Mouse (Mus musculus) liver, embryonic 14.5 days (tissue): ENCODE results near the gene Timm44. TPM values are rescaled to one million over a fixed set of nuclear protein-coding genes. Genes with fewer than 3 reads are reported as not detected.

Experiments
- ATAC-seq: fragments of 200-750 bp; cut with Nextera tagmentation; 2 replicates; pipeline ENCODE4 v1.8.0; 2017; ENCODE audit warnings: moderate number of reproducible peaks, mild to moderate bottlenecking, moderate library complexity; ENCODE audit not compliant: insufficient read depth
- DNase-seq, 3 experiments: peaks; one replicate each; pipeline ENCODE4 v3.0.0-alpha.2; 2012 to 2013; ENCODE audit warnings: low read depth in 3 of 3, low spot score in 3 of 3
- H3K27ac ChIP-seq: fragments of 300-500 bp; sonication (generic); 2 replicates; pipeline ENCODE4 v1.5.1; 2014; ENCODE audit warnings: moderate library complexity, mild to moderate bottlenecking, control low read depth, inconsistent platforms
- H3K27me3 ChIP-seq: fragments of 300-500 bp; sonication (generic); 2 replicates; pipeline ENCODE4 v1.6.1; 2014; ENCODE audit warnings: mild to moderate bottlenecking, low read length, moderate library complexity; ENCODE audit not compliant: control insufficient read depth, insufficient read depth
- H3K36me3 ChIP-seq: fragments of 300-500 bp; sonication (generic); replicated peaks from 2 replicates; pipeline ENCODE4 v1.6.1; 2014; ENCODE audit warnings: low read depth; ENCODE audit not compliant: control insufficient read depth, insufficient read depth
- H3K4me1 ChIP-seq, 2 experiments: fragments of 200-500 bp in 1 of 2; fragments of 300-500 bp in 1 of 2; sonication (generic) in 1 of 2; replicated peaks; 2 replicates each; pipeline ENCODE4 v1.6.1; 2012 to 2014; ENCODE audit warnings: antibody characterized with exemption in 1 of 2, inconsistent platforms in 1 of 2, low read length in 1 of 2; ENCODE audit not compliant: control insufficient read depth in 2 of 2, insufficient read depth in 2 of 2
- H3K4me2 ChIP-seq: fragments of 300-500 bp; sonication (generic); 2 replicates; pipeline ENCODE4 v1.6.1; 2014; ENCODE audit warnings: low read depth, mild to moderate bottlenecking, control low read depth, moderate library complexity
- H3K4me3 ChIP-seq, 2 experiments: fragments of 200-500 bp in 1 of 2; fragments of 300-500 bp in 1 of 2; sonication (generic) in 1 of 2; 2 replicates each; pipeline ENCODE4 v1.5.1; 2012 to 2014; ENCODE audit warnings: low read depth in 2 of 2, low read length in 2 of 2, mild to moderate bottlenecking in 2 of 2, control low read depth in 1 of 2, inconsistent platforms in 1 of 2, moderate library complexity in 1 of 2; ENCODE audit not compliant: insufficient read depth in 1 of 2
- H3K9ac ChIP-seq: fragments of 300-500 bp; sonication (generic); replicated peaks from 2 replicates; pipeline ENCODE4 v1.6.1; 2014; ENCODE audit warnings: mild to moderate bottlenecking, control low read depth, moderate library complexity
- H3K9me3 ChIP-seq: fragments of 300-500 bp; sonication (generic); 2 replicates; pipeline ENCODE4 v1.6.1; 2016; ENCODE audit warnings: low read length, mixed read lengths; ENCODE audit not compliant: control insufficient read depth
- CTCF ChIP-seq: IDR thresholded peaks from 2 replicates; pipeline ENCODE4 v1.5.1; 2016; ENCODE audit warnings: antibody characterized with exemption, low read depth, control low read depth
- EP300 ChIP-seq: IDR thresholded peaks from 2 replicates; pipeline ENCODE4 v1.6.1; 2016; ENCODE audit warnings: antibody characterized with exemption, low read depth
- WGBS: fragments of 180-500 bp; shearing (Covaris S2); extraction: QIAGEN DNeasy Blood & Tissue Kit; methylation state at CpG from one replicate; pipeline ENCODE4 v1.1.7; 2014; ENCODE audit not compliant: insufficient replicate concordance; 5-methylcytosine and 5-hydroxymethylcytosine counted together
- polyA plus RNA-seq, 2 experiments: library from polyadenylated mRNA; depleted of rRNA in 1 of 2; stranded (reverse) in 1 of 2; unstranded in 1 of 2; fragments of >200 nt; fragmentation: Nextera tagmentation in 1 of 2; extraction: Ambion mirVana in 1 of 2; gene quantifications; 2 replicates each; pipeline versions ENCODE4 v1.2.1 to v1.2.3; 2012 to 2014

The Timm44 gene
- polyA plus RNA-seq, 2 experiments: 38.5 to 41.3 TPM

DNA sequence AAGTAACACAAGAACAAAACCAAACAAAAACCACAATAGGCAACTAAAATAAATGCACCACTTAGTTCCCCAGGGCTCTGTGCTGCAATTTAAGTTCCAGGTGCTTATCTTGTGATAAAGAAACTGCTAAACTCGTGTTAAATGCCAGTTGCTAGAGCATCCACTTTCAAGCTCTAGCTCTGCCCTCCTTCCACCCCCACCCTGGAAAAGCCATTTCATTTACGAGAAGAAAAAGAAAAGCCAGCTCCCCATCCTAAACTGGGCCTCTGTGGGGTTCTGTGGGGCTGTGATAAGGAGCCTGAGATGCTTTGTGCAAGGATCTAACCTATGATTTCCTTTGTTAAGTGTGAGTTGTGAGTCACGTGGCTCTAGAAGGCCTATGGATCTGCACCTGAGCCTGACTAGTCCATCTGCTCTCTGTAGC is 28.4 kb upstream of the Timm44 start:
- WGBS: 14% methylated on average over 3 of the region's 3 CpGs
- no peaks in the 10 kb centered on the region for H3K9me3 ChIP-seq
- peaks cover 68% of the 10 kb centered on the region for H3K36me3 ChIP-seq
- no peak overlapping the region for H3K4me3 ChIP-seq
- peak overlapping the region; percentile 14; the same call in 1 of the 2 replicates for H3K27ac ChIP-seq
- peak in 2 of 3 experiments; percentile 47 to 49 for DNase-seq
- no peaks in the 10 kb centered on the region for H3K27me3 ChIP-seq
- TF ChIP-seq CTCF (no peak), EP300 (peak; percentile 61)
- peaks cover 4 to 10% of the 10 kb centered on the region in 2 experiments for H3K4me1 ChIP-seq
- peak; percentile 91 for ATAC-seq
- H3K4me2 ChIP-seq: peak overlapping the region; percentile 15; the same call in 1 of the 2 replicates
- no peak overlapping the region for H3K9ac ChIP-seq

DNA sequence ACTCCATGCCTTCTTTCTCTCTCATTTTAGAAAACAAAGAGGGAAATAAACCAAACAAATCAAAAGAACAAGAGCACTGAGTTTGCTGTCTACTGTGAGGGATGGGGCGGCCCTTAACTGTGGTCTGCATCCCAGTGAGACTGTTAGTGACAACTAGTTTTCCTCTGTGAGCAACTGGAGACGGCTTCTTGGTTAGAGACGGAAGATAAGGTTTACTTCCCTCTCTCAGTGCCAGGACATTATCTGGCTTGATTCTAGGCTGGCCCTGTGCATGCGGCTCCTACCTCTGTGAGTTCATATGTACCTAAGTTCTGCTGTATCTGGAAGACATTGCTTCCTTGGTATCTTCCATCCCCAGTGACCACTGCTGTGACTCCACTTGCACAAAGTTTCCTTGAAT is 22.1 kb upstream of the Timm44 start:
- no peak overlapping the region for H3K4me2 ChIP-seq
- 56% methylated on average over 4 of the region's 4 CpGs for WGBS
- H3K9ac ChIP-seq: no peak overlapping the region
- TF ChIP-seq EP300 (no peak), CTCF (no peak)
- H3K36me3 ChIP-seq: peaks cover 70% of the 10 kb centered on the region
- ATAC-seq: no peak
- no peak overlapping the region for H3K4me3 ChIP-seq
- no peaks in the 10 kb centered on the region for H3K4me1 ChIP-seq
- DNase-seq: no peak
- no peak overlapping the region for H3K27ac ChIP-seq
- H3K9me3 ChIP-seq: no peaks in the 10 kb centered on the region
- H3K27me3 ChIP-seq: no peaks in the 10 kb centered on the region

DNA sequence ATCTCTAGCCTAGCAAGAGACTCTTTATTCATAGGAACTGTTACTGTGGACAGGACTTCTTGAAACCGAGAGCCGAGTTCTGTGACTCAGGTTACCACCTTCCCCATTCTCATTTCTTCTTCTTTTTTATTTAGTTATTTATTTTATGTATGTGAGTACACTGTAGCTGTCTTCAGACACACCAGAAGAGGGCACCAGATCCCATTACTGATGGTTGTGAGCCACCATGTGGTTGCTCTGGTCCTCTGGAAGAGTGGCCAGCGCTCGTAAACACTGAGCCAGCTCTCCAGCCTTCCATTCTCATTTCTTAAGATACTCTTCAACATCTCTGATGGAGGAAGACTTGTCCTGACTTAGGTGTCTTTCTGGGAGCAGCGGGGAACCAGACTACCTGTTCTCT is 17.0 kb upstream of the Timm44 start:
- 85% methylated on average over 5 of the region's 5 CpGs for WGBS
- no peak overlapping the region for H3K27ac ChIP-seq
- no peak overlapping the region for H3K9ac ChIP-seq

DNA sequence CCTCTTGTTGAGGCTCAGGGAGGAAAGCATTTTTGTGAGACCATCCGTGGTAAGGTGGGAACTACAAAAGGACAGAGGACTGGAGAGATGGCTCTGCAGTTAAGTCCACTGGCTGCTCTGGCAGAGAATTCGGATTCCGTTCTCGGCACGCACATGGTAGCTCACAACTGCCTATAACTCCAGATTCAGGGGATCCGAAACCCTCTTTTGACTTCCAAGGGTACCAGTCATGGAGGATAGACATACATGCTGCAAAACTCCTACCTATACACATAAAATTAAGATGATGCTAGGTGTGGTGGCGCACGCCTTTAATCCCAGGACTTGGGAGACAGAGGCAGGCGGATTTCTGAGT is 375 bp upstream of the Timm44 start:
- 25% methylated on average over 9 of the region's 9 CpGs for WGBS

More for the DNA sequence above, 17.0 kb upstream of the Timm44 start:
- DNase-seq (no peak), ATAC-seq (no peak)
- no peaks in the 10 kb centered on the region for H3K4me1 ChIP-seq
- no peak overlapping the region for H3K4me3 ChIP-seq
- H3K9me3 ChIP-seq: no peaks in the 10 kb centered on the region
- H3K27me3 ChIP-seq: no peaks in the 10 kb centered on the region
- TF ChIP-seq CTCF (no peak; the same call in 1 of the 2 replicates), EP300 (no peak)
- no peak overlapping the region for H3K4me2 ChIP-seq
- H3K36me3 ChIP-seq: peaks cover 70% of the 10 kb centered on the region

DNA sequence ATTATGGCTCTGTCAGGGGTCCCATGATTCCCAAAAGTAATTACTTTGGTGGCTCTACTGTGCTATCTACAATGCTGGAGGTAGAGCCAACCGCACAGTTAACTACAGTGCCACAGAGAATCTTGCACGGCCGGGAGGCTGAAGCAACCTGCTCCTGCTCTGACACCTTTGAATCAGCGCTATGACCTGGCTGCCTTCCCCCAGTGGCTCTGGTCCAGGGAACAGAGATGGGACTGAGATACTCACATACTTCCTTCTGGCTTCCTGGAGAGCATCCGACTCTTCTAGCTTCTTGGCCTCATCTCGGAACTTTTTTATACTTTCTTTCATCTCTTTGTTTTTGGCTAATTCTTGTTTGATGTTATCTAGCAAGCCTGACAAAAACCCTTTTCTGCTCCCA is 6.1 kb downstream of the Timm44 start:
- Histone ChIP-seq H3K4me2 (no peak overlapping the region), H3K9me3 (no peaks in the 10 kb centered on the region), H3K27ac (no peak overlapping the region), H3K36me3 (peaks cover 52% of the 10 kb centered on the region), H3K4me1 (peaks cover 3 to 7% of the 10 kb centered on the region in 2 experiments), H3K9ac (no peak overlapping the region), H3K27me3 (no peaks in the 10 kb centered on the region), H3K4me3 (no peak overlapping the region)
- TF ChIP-seq CTCF (no peak), EP300 (no peak)
- ATAC-seq (no peak), DNase-seq (no peak)
- WGBS: 86% methylated on average over 6 of the region's 6 CpGs

More for the DNA sequence above, 375 bp upstream of the Timm44 start:
- DNase-seq (no peak), ATAC-seq (peak; percentile 47)
- H3K4me2 ChIP-seq: peak overlapping the region; percentile 86
- H3K27ac ChIP-seq: peak overlapping the region; percentile 15
- H3K9me3 ChIP-seq: no peaks in the 10 kb centered on the region
- peak overlapping the region; percentile 74 to 94 for H3K4me3 ChIP-seq
- H3K9ac ChIP-seq: peak overlapping the region; percentile 66
- no peaks in the 10 kb centered on the region for H3K27me3 ChIP-seq
- H3K36me3 ChIP-seq: peaks cover 9% of the 10 kb centered on the region
- H3K4me1 ChIP-seq: peaks cover 9 to 15% of the 10 kb centered on the region in 2 experiments
- TF ChIP-seq EP300 (no peak), CTCF (no peak)
